21 mouse cellular contexts compared by ENCODE assay signal in the genomic region with DNA sequence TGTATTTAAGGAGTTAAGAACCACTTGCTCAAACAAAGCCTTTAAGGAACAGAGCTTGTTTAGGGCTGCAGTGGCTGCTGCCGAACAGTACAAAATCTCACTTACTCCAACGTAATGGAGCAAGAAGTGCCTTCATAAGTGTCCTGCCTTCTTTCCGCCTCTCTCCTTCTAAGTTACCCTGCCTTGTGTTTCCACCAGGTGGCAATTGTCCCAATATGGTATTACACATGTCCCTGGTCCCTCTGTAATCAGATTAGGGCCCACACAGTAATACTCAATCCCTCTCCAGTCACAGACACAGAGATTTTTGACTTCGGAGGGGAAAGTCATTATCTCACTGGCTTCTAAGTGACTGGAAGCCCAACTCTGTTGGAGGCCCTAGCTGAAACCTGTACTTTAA. TPM values are rescaled to one million over a fixed set of nuclear protein-coding genes. Genes with fewer than 3 reads are reported as not detected.
DNase-seq lines count a peak whose midpoint lies in the region; ATAC-seq and TF ChIP-seq lines count a peak whose summit lies in the region.
"Had no signal": no experiment of that assay in that cellular context is flagged by ENCODE, and none has a peak within 500 bp of the region (broad histone marks: within the 10 kb centered on the region; RNA-seq: fewer than 3 reads in every experiment).

No protein-coding gene starts in this region.

- H3K4me3 ChIP-seq in kidney, postnatal 0 days (replicated peaks; ENCODE audit: low read depth, low read length), result no peak overlapping the region
- H3K4me3 ChIP-seq: embryonic facial prominence, embryonic 10.5 days; forebrain, embryonic 13.5 days; left cerebral cortex, adult 2 months; limb, embryonic 10.5 days; neural tube, embryonic 15.5 days had no signal

- WGBS in kidney, postnatal 0 days, result 90% methylated on average over 4 of the region's 4 CpGs

- H3K27ac ChIP-seq in kidney, postnatal 0 days, result no peak overlapping the region
- H3K27ac ChIP-seq: embryonic facial prominence, embryonic 10.5 days; forebrain, embryonic 13.5 days; left cerebral cortex, adult 2 months; limb, embryonic 10.5 days; neural tube, embryonic 15.5 days had no signal

- DNase-seq in frontal cortex, adult 2 months (ENCODE audit: extremely low spot score in 1 of 2, low spot score in 1 of 2), result no peak
- DNase-seq in kidney, postnatal 0 days (ENCODE audit: low spot score), result no peak
- no peak for DNase-seq in kidney, postnatal 14 days
- peak; percentile 15 for DNase-seq in lung, postnatal 10 days
- no peak for DNase-seq in lung, postnatal 25 days (ENCODE audit: low spot score)
- peak; percentile 33 for DNase-seq in brain, adult 2 months (ENCODE audit: low read depth, low spot score)
- DNase-seq: adrenal gland, adult 8-10 months; cerebellum, adult 9-10 months; gastrocnemius, postnatal 25 days; kidney, adult 2 months; kidney, postnatal 25 days; midbrain, embryonic 14.5 days; right cerebral cortex, postnatal 25 days had no signal

- no peak overlapping the region for H3K9ac ChIP-seq in kidney, postnatal 0 days (ENCODE audit: low read depth, low read length)
- H3K9ac ChIP-seq: forebrain, embryonic 13.5 days; neural tube, embryonic 15.5 days had no signal

- 0 out of 2 replicates have a peak, but pooled peaks cover 2% of the 10 kb centered on the region for H3K4me1 ChIP-seq in kidney, postnatal 0 days (replicated peaks; ENCODE audit: insufficient read depth, low read length)
- H3K4me1 ChIP-seq: embryonic facial prominence, embryonic 10.5 days; forebrain, embryonic 13.5 days; limb, embryonic 10.5 days had no signal

- peak; percentile 48 for ATAC-seq in frontal cortex, adult (ENCODE audit: low TSS enrichment)
- ATAC-seq in kidney, postnatal 0 days (replicated peaks; ENCODE audit: low FRiP score, low read depth), result no peak
- ATAC-seq in megakaryocyte progenitor cell, adult 5-6 weeks (replicated peaks; ENCODE audit: poor library complexity), result no peak
- ATAC-seq: forebrain, embryonic 13.5 days had no signal

- peaks cover 10% of the 10 kb centered on the region; the same call in 1 of the 2 replicates for H3K36me3 ChIP-seq in kidney, postnatal 0 days (ENCODE audit: insufficient read depth, low read length)

- no peaks in the 10 kb centered on the region for H3K9me3 ChIP-seq in kidney, postnatal 0 days (replicated peaks; ENCODE audit: low read length)
- H3K9me3 ChIP-seq: embryonic facial prominence, embryonic 10.5 days; forebrain, embryonic 13.5 days; limb, embryonic 10.5 days; neural tube, embryonic 15.5 days had no signal

- peak; percentile 42; the same call in 1 of the 2 replicates for TF ChIP-seq CTCF in kidney, postnatal 0 days (IDR thresholded peaks at IDR 0.05; ENCODE audit: low read depth)

- H3K27me3 ChIP-seq in kidney, postnatal 0 days (ENCODE audit: insufficient read depth, low read length), result no peaks in the 10 kb centered on the region
- H3K27me3 ChIP-seq: forebrain, embryonic 13.5 days; neural tube, embryonic 15.5 days had no signal

- H3K4me2 ChIP-seq in kidney, postnatal 0 days (ENCODE audit: low read length), result no peak overlapping the region
- H3K4me2 ChIP-seq: forebrain, embryonic 13.5 days; heart, embryonic 11.5 days; neural tube, embryonic 15.5 days had no signal

RNA-seq across cellular contexts. Expression of a gene that starts 34.1 kb away (rescaled TPM):
- polyA plus RNA-seq in frontal cortex, adult 2 months (2012; rRNA removed), result 77.2 and 80.6 TPM in 2 replicates
- 20.4 and 21.3 TPM in 2 replicates for polyA plus RNA-seq in kidney, postnatal 0 days (2015; fragmentation: Nextera tagmentation; extraction: Ambion mirVana)
- 20.5 and 25.0 TPM in 2 replicates for total RNA-seq in megakaryocyte progenitor cell, adult 5-6 weeks (2015)
- 14.2 and 21.7 TPM in 2 replicates for total RNA-seq in megakaryocyte progenitor cell, adult 5-6 weeks (2017)

Comparison
In these comparisons a context has a peak if more than half of its experiments do, and no peak if none do; other contexts are left out.
1. DNase-seq: peak in lung, postnatal 10 days (single experiment) and brain, adult 2 months (single experiment); none in frontal cortex, adult 2 months (0 of 2), kidney, postnatal 0 days (single experiment), kidney, postnatal 14 days (single experiment) and lung, postnatal 25 days (single experiment).